Mouse (Mus musculus) spleen, adult 2 months (tissue): Measurements from ENCODE around the gene Slc16a2.

ENCODE experiments used
- CTCF ChIP-seq: fragments of 200-500 bp; IDR thresholded peaks from 2 replicates; pipeline ENCODE4 v1.5.1; 2011; ENCODE audit warnings: mild to moderate bottlenecking, inconsistent platforms; ENCODE audit not compliant: insufficient read depth, insufficient read length, insufficient replicate concordance; ENCODE audit errors: extremely low read depth
- POLR2A ChIP-seq: fragments of 200-500 bp; IDR thresholded peaks from 2 replicates; pipeline ENCODE4 v1.6.1; 2011; ENCODE audit warnings: low read depth, low read length, inconsistent platforms

GRCm38 (mm10) chrX:103673761-103674160, 148.0 kb downstream of the Slc16a2 start:
- TF ChIP-seq POLR2A (no peak), CTCF (no peak)
